Mouse (Mus musculus): ENCODE results near the gene Clnk. TPM values are rescaled to one million over a fixed set of nuclear protein-coding genes. Genes with fewer than 3 reads are reported as not detected.

The Clnk gene
- 0.41 TPM for polyA plus RNA-seq (2014; fragmentation: Illumina TruSeq; extraction: RNeasy Lipid Tissue Mini Kit (QIAGEN cat#74804); ENCODE audit: low read depth, low replicate concordance)

GRCm38 (mm10) chr5:38876622-38877021 is at the start of gene Clnk:
Clnk (minus strand) TSS chr5:38876812.

GRCm38 (mm10) chr5:38684164-38684911 is 192.3 kb downstream of the Clnk start, which contains the start of gene Zfp518b:
Zfp518b (minus strand) TSS chr5:38684826.

Other genes starting within 250 kb of the Clnk start
- 3.1 TPM for gene Zfp518b, start 192.0 kb downstream of the Clnk start, polyA plus RNA-seq (2014; fragmentation: Illumina TruSeq; extraction: RNeasy Lipid Tissue Mini Kit (QIAGEN cat#74804); ENCODE audit: low read depth, low replicate concordance)